Mouse (Mus musculus) hindbrain, embryonic 11.5 days (tissue): Measurements from ENCODE around the gene Gm20388. TPM values are rescaled to one million over a fixed set of nuclear protein-coding genes. Genes with fewer than 3 reads are reported as not detected.

Experiments
- ATAC-seq: fragments of 200-750 bp; cut with Nextera tagmentation; 2 replicates; pipeline ENCODE4 v1.8.0; 2017; ENCODE audit warnings: mild to moderate bottlenecking, moderate TSS enrichment, moderate library complexity; ENCODE audit not compliant: low FRiP score
- DNase-seq: peaks from one replicate; pipeline ENCODE4 v3.0.0-alpha.2; 2015; ENCODE audit warnings: low spot score
- H3K27ac ChIP-seq: fragments of 300-500 bp; sonication (generic); 2 replicates; pipeline ENCODE4 v1.5.1; 2014; ENCODE audit warnings: mild to moderate bottlenecking, low read depth, low read length
- H3K27me3 ChIP-seq: fragments of 300-500 bp; sonication (generic); 2 replicates; pipeline ENCODE4 v1.6.1; 2014; ENCODE audit warnings: mild to moderate bottlenecking, low read length, moderate library complexity, mixed read lengths; ENCODE audit not compliant: control insufficient read depth, insufficient read depth
- H3K36me3 ChIP-seq: fragments of 300-500 bp; sonication (generic); 2 replicates; pipeline ENCODE4 v1.6.1; 2014; ENCODE audit warnings: mild to moderate bottlenecking, low read length, moderate library complexity, mixed read lengths; ENCODE audit not compliant: control insufficient read depth, insufficient read depth
- H3K4me1 ChIP-seq: fragments of 300-500 bp; sonication (generic); replicated peaks from 2 replicates; pipeline ENCODE4 v1.6.1; 2014; ENCODE audit warnings: low read length, mixed read lengths; ENCODE audit not compliant: control insufficient read depth, insufficient read depth
- H3K4me2 ChIP-seq: fragments of 300-500 bp; sonication (generic); replicated peaks from 2 replicates; pipeline ENCODE4 v1.6.1; 2014; ENCODE audit warnings: mild to moderate bottlenecking, low read depth, low read length
- H3K4me3 ChIP-seq: fragments of 300-500 bp; sonication (generic); 2 replicates; pipeline ENCODE4 v1.5.1; 2014; ENCODE audit warnings: low read depth, low read length
- H3K9ac ChIP-seq: fragments of 300-500 bp; sonication (generic); 2 replicates; pipeline ENCODE4 v1.6.1; 2014; ENCODE audit warnings: low read depth, low read length
- H3K9me3 ChIP-seq: fragments of 300-500 bp; sonication (generic); 2 replicates; pipeline ENCODE4 v1.6.1; 2016; ENCODE audit warnings: low read length; ENCODE audit not compliant: control insufficient read depth
- WGBS: fragments of 180-500 bp; shearing (Covaris S2); extraction: QIAGEN DNeasy Blood & Tissue Kit; methylation state at CpG from one replicate; pipeline ENCODE4 v1.1.7; 2014; 5-methylcytosine and 5-hydroxymethylcytosine counted together
- polyA plus RNA-seq: library from polyadenylated mRNA; unstranded; fragments of >200 nt; fragmentation: Nextera tagmentation; extraction: Ambion mirVana; gene quantifications from 2 replicates; pipeline ENCODE4 v1.2.1, GENCODE M21; 2014

The Gm20388 gene
- polyA plus RNA-seq, 1 experiment from 2014 or later = 11.8 TPM

- Histone ChIP-seq H3K4me2 (no peak overlapping the region; the same call in 1 of the 2 replicates), H3K27ac (no peak overlapping the region), H3K9ac (no peak overlapping the region), H3K4me3 (no peak overlapping the region), H3K36me3 (no peaks in the 10 kb centered on the region), H3K4me1 (peaks cover 3% of the 10 kb centered on the region; the same call in 1 of the 2 replicates), H3K9me3 (no peaks in the 10 kb centered on the region), H3K27me3 (peaks cover 3% of the 10 kb centered on the region; the same call in 1 of the 2 replicates)
- WGBS = 6% methylated on average over 19 of the region's 19 CpGs
- peak; percentile 61 for DNase-seq
- no peak for ATAC-seq
These were observed 3215.7 kb downstream of the Gm20388 start for GRCm38 (mm10) chr8:123126193-123126816.

- 70% methylated on average over 9 of the region's 9 CpGs for WGBS
- Histone ChIP-seq H3K27ac (no peak overlapping the region), H3K9ac (no peak overlapping the region), H3K4me3 (no peak overlapping the region), H3K4me2 (no peak overlapping the region), H3K4me1 (peaks cover 5% of the 10 kb centered on the region), H3K27me3 (peaks cover 2% of the 10 kb centered on the region; the same call in 1 of the 2 replicates), H3K36me3 (no peaks in the 10 kb centered on the region), H3K9me3 (no peaks in the 10 kb centered on the region)
- no peak for ATAC-seq
- no peak for DNase-seq
These were observed 3220.4 kb downstream of the Gm20388 start for GRCm38 (mm10) chr8:123131041-123131440.

GRCm38 (mm10) chr8:123132953-123133352 lies 3222.3 kb downstream of the Gm20388 start:
- DNase-seq = no peak
- no peak overlapping the region for H3K4me2 ChIP-seq

GRCm38 (mm10) chr8:123134149-123134713 lies 3223.6 kb downstream of the Gm20388 start:
- H3K27ac ChIP-seq = no peak overlapping the region
- no peak overlapping the region for H3K4me3 ChIP-seq
- H3K4me2 ChIP-seq = no peak overlapping the region
- H3K4me1 ChIP-seq = peaks cover 3% of the 10 kb centered on the region; the same call in 1 of the 2 replicates
- H3K36me3 ChIP-seq = no peaks in the 10 kb centered on the region
- ATAC-seq = no peak
- no peaks in the 10 kb centered on the region for H3K9me3 ChIP-seq
- no peak for DNase-seq
- H3K27me3 ChIP-seq = no peaks in the 10 kb centered on the region
- H3K9ac ChIP-seq = no peak overlapping the region
- 83% methylated on average over 11 of the region's 11 CpGs for WGBS

More at GRCm38 (mm10) chr8:123132953-123133352, 3222.3 kb downstream of the Gm20388 start:
- ATAC-seq = no peak
- peaks cover 3% of the 10 kb centered on the region; the same call in 1 of the 2 replicates for H3K4me1 ChIP-seq
- no peak overlapping the region for H3K4me3 ChIP-seq
- WGBS = 95% methylated on average over 2 of the region's 2 CpGs
- H3K9ac ChIP-seq = no peak overlapping the region
- H3K27me3 ChIP-seq = no peaks in the 10 kb centered on the region
- no peaks in the 10 kb centered on the region for H3K9me3 ChIP-seq
- no peaks in the 10 kb centered on the region for H3K36me3 ChIP-seq
- H3K27ac ChIP-seq = no peak overlapping the region

GRCm38 (mm10) chr8:123135406-123135805 lies 3224.8 kb downstream of the Gm20388 start:
- H3K27ac ChIP-seq = peak overlapping the region; percentile 62
- no peaks in the 10 kb centered on the region for H3K36me3 ChIP-seq
- no peaks in the 10 kb centered on the region for H3K27me3 ChIP-seq
- no peak for ATAC-seq
- no peaks in the 10 kb centered on the region for H3K9me3 ChIP-seq
- WGBS = 17% methylated on average over 7 of the region's 7 CpGs
- H3K9ac ChIP-seq = no peak overlapping the region
- no peak overlapping the region for H3K4me2 ChIP-seq
- H3K4me1 ChIP-seq = peaks cover 3% of the 10 kb centered on the region; the same call in 1 of the 2 replicates
- no peak overlapping the region for H3K4me3 ChIP-seq
- peak; percentile 58 for DNase-seq

GRCm38 (mm10) chr8:123135806-123136205 lies 3225.2 kb downstream of the Gm20388 start:
- Histone ChIP-seq H3K9ac (no peak overlapping the region), H3K27ac (peak overlapping the region; percentile 62), H3K4me3 (no peak overlapping the region), H3K27me3 (no peaks in the 10 kb centered on the region), H3K4me1 (peaks cover 3% of the 10 kb centered on the region; the same call in 1 of the 2 replicates), H3K4me2 (no peak overlapping the region), H3K36me3 (no peaks in the 10 kb centered on the region), H3K9me3 (no peaks in the 10 kb centered on the region)
- DNase-seq = no peak
- ATAC-seq = no peak
- 45% methylated on average over 9 of the region's 9 CpGs for WGBS

GRCm38 (mm10) chr8:123136287-123136686 lies 3225.6 kb downstream of the Gm20388 start:
- DNase-seq = no peak
- no peak overlapping the region for H3K4me2 ChIP-seq
- peaks cover 3% of the 10 kb centered on the region; the same call in 1 of the 2 replicates for H3K4me1 ChIP-seq
- no peak for ATAC-seq
- H3K4me3 ChIP-seq = no peak overlapping the region
- no peaks in the 10 kb centered on the region for H3K36me3 ChIP-seq
- H3K27ac ChIP-seq = no peak overlapping the region
- H3K27me3 ChIP-seq = no peaks in the 10 kb centered on the region
- H3K9me3 ChIP-seq = no peaks in the 10 kb centered on the region
- WGBS = 83% methylated on average over 9 of the region's 9 CpGs
- no peak overlapping the region for H3K9ac ChIP-seq

GRCm38 (mm10) chr8:123137645-123138077 lies 3227.0 kb downstream of the Gm20388 start:
- no peak overlapping the region for H3K27ac ChIP-seq
- WGBS = 17% methylated on average over 2 of the region's 2 CpGs
- H3K36me3 ChIP-seq = no peaks in the 10 kb centered on the region
- H3K4me3 ChIP-seq = no peak overlapping the region
- H3K9ac ChIP-seq = no peak overlapping the region
- peak; percentile 57 for ATAC-seq
- peak; percentile 40 for DNase-seq
- peaks cover 3% of the 10 kb centered on the region; the same call in 1 of the 2 replicates for H3K4me1 ChIP-seq
- H3K4me2 ChIP-seq = no peak overlapping the region
- no peaks in the 10 kb centered on the region for H3K9me3 ChIP-seq
- H3K27me3 ChIP-seq = no peaks in the 10 kb centered on the region

GRCm38 (mm10) chr8:123138741-123139140 lies 3228.1 kb downstream of the Gm20388 start:
- H3K4me3 ChIP-seq = no peak overlapping the region
- no peaks in the 10 kb centered on the region for H3K27me3 ChIP-seq
- H3K4me1 ChIP-seq = peaks cover 3% of the 10 kb centered on the region; the same call in 1 of the 2 replicates
- DNase-seq (no peak), ATAC-seq (no peak)
- H3K27ac ChIP-seq = no peak overlapping the region
- H3K4me2 ChIP-seq = no peak overlapping the region
- H3K9me3 ChIP-seq = no peaks in the 10 kb centered on the region
- no peak overlapping the region for H3K9ac ChIP-seq
- WGBS = 68% methylated on average over 4 of the region's 4 CpGs
- H3K36me3 ChIP-seq = no peaks in the 10 kb centered on the region
